In genomic region chr3:96104261-96105065, GRCm38 (mm10) we compare ENCODE assay signal across 7 mouse cellular contexts. TPM values are rescaled to one million over a fixed set of nuclear protein-coding genes. Genes with fewer than 3 reads are reported as not detected.
DNase-seq lines count a peak whose midpoint lies in the region; ATAC-seq and TF ChIP-seq lines count a peak whose summit lies in the region.

Otud7b (plus strand) TSS chr3:96104527.

- no peak for TF ChIP-seq CTCF in intestine, postnatal 0 days (IDR thresholded peaks at IDR 0.05; ENCODE audit: low read depth)

- no peaks in the 10 kb centered on the region for H3K27me3 ChIP-seq in intestine, postnatal 0 days (replicated peaks; ENCODE audit: control insufficient read depth, insufficient read depth, low read length)
- H3K27me3 ChIP-seq in limb, embryonic 11.5 days (ENCODE audit: control insufficient read depth, insufficient read depth, low read length) = no peaks in the 10 kb centered on the region
- H3K27me3 ChIP-seq in midbrain, embryonic 13.5 days = no peaks in the 10 kb centered on the region; the same call in 1 of the 2 replicates

- DNase-seq in adrenal gland, postnatal 10 days = peak; percentile 90
- DNase-seq in embryo, embryonic 9.5 days (ENCODE audit: extremely low spot score) = peak; percentile 91
- peak; percentile 88 for DNase-seq in limb, embryonic 11.5 days (ENCODE audit: low spot score)
- DNase-seq in spleen, adult 12 weeks (ENCODE audit: low spot score) = peak; percentile 67

- H3K27ac ChIP-seq in intestine, postnatal 0 days (ENCODE audit: low read depth, low read length) = peak within 1 kb of the TSS; percentile 93
- H3K27ac ChIP-seq in limb, embryonic 11.5 days (replicated peaks; ENCODE audit: low read depth, low read length) = peak within 1 kb of the TSS; percentile 85
- H3K27ac ChIP-seq in midbrain, embryonic 13.5 days = peak within 1 kb of the TSS; percentile 79

- WGBS in intestine, postnatal 0 days = under 1% methylated on average over 78 of the region's 84 CpGs
- WGBS in limb, embryonic 11.5 days = under 1% methylated on average over 70 of the region's 84 CpGs
- under 1% methylated on average over 84 of the region's 84 CpGs for WGBS in midbrain, embryonic 13.5 days

- H3K9ac ChIP-seq in intestine, postnatal 0 days (ENCODE audit: low read depth, low read length) = peak within 1 kb of the TSS; percentile 91
- H3K9ac ChIP-seq in limb, embryonic 11.5 days (ENCODE audit: low read length) = peak within 1 kb of the TSS; percentile 87
- H3K9ac ChIP-seq in midbrain, embryonic 13.5 days (replicated peaks) = peak within 1 kb of the TSS; percentile 90

- peaks cover 6% of the 10 kb centered on the region; the same call in 1 of the 2 replicates for H3K4me1 ChIP-seq in intestine, postnatal 0 days (replicated peaks; ENCODE audit: control insufficient read depth, insufficient read depth, low read length)
- peaks cover 2% of the 10 kb centered on the region; the same call in 1 of the 2 replicates for H3K4me1 ChIP-seq in limb, embryonic 11.5 days (ENCODE audit: control insufficient read depth, insufficient read depth, low read length)
- peaks cover 36% of the 10 kb centered on the region for H3K4me1 ChIP-seq in midbrain, embryonic 13.5 days (replicated peaks)

- H3K9me3 ChIP-seq in intestine, postnatal 0 days (ENCODE audit: control insufficient read depth) = no peaks in the 10 kb centered on the region
- no peaks in the 10 kb centered on the region for H3K9me3 ChIP-seq in limb, embryonic 11.5 days (ENCODE audit: control insufficient read depth, low read length)
- no peaks in the 10 kb centered on the region for H3K9me3 ChIP-seq in midbrain, embryonic 13.5 days

- H3K4me3 ChIP-seq in intestine, postnatal 0 days (ENCODE audit: low read depth, low read length) = peak within 1 kb of the TSS; percentile 97
- peak within 1 kb of the TSS; percentile 80 for H3K4me3 ChIP-seq in limb, embryonic 11.5 days (ENCODE audit: low read depth, low read length)
- peak within 1 kb of the TSS; percentile 85 for H3K4me3 ChIP-seq in midbrain, embryonic 13.5 days (replicated peaks)

- no peaks in the 10 kb centered on the region for H3K36me3 ChIP-seq in intestine, postnatal 0 days (ENCODE audit: control insufficient read depth, insufficient read depth)
- no peaks in the 10 kb centered on the region for H3K36me3 ChIP-seq in limb, embryonic 11.5 days (ENCODE audit: control insufficient read depth, insufficient read depth, low read length)
- no peaks in the 10 kb centered on the region for H3K36me3 ChIP-seq in midbrain, embryonic 13.5 days

- H3K4me2 ChIP-seq in intestine, postnatal 0 days (replicated peaks; ENCODE audit: low read depth) = peak within 1 kb of the TSS; percentile 89
- peak within 1 kb of the TSS; percentile 77 for H3K4me2 ChIP-seq in limb, embryonic 11.5 days (ENCODE audit: low read depth, severe bottlenecking)
- peak within 1 kb of the TSS; percentile 87 for H3K4me2 ChIP-seq in midbrain, embryonic 13.5 days (replicated peaks)

- peak; percentile 63 for ATAC-seq in granulocyte monocyte progenitor cell, adult 5-6 weeks (replicated peaks; ENCODE audit: poor library complexity, severe bottlenecking)
- ATAC-seq in intestine, postnatal 0 days = peak; percentile 88
- ATAC-seq in limb, embryonic 11.5 days (ENCODE audit: insufficient number of reproducible peaks, low FRiP score, low TSS enrichment, low read depth) = peak; percentile 88
- ATAC-seq in midbrain, embryonic 13.5 days = peak; percentile 93

RNA-seq across cellular contexts. Expression of gene Otud7b, which starts in this region (rescaled TPM):
- total RNA-seq in adrenal gland, postnatal 10 days (2021) = 10 to 100 TPM; 32.3 to 33.4 TPM
- total RNA-seq in granulocyte monocyte progenitor cell, adult 5-6 weeks (2014; fragmentation: Nextera tagmentation) = 3.4 and 6.1 TPM in 2 replicates
- total RNA-seq in granulocyte monocyte progenitor cell, adult 5-6 weeks (2017) = 8.8 and 12.5 TPM in 2 replicates
- 16.6 and 17.0 TPM in 2 replicates for polyA plus RNA-seq in intestine, postnatal 0 days (2015; fragmentation: Nextera tagmentation; extraction: Ambion mirVana)
- 9.7 and 14.2 TPM in 2 replicates for polyA plus RNA-seq in limb, embryonic 11.5 days (2014; fragmentation: Nextera tagmentation; extraction: Ambion mirVana)
- polyA plus RNA-seq in midbrain, embryonic 13.5 days (2015; fragmentation: Nextera tagmentation; extraction: Ambion mirVana) = 10.2 and 11.4 TPM in 2 replicates

Comparison
In these comparisons a context has a peak if more than half of its experiments do, and no peak if none do; other contexts are left out.
1. Peak in every context shown above with its lines: DNase-seq, ATAC-seq, H3K4me3 ChIP-seq and H3K27ac ChIP-seq.